Mouse (Mus musculus) megakaryocyte progenitor cell, adult 5-6 weeks (primary cell): Measurements from ENCODE around the gene Vwa8. TPM values are rescaled to one million over a fixed set of nuclear protein-coding genes. Genes with fewer than 3 reads are reported as not detected.
"Not testable (repeated sequence)": the region's sequence is repeated elsewhere in the genome, so short reads cannot be mapped to it uniquely, and the experiment has no call there.

Experiments
- ATAC-seq: replicated peaks from 2 replicates; pipeline ENCODE4 v1.8.0; 2016; ENCODE audit warnings: mild to moderate bottlenecking, moderate TSS enrichment, inconsistent platforms; ENCODE audit not compliant: poor library complexity
- total RNA-seq, 2 experiments: library from RNA; stranded (forward) in 1 of 2; stranded (reverse) in 1 of 2; fragments of 157-497, 149-512 nt in 1 of 2; fragments of 200-1000 nt in 1 of 2; gene quantifications; 2 replicates each; pipeline versions ENCODE4 v1.2.3 to v1.2.4; 2015 to 2017

Vwa8 gene
- total RNA-seq, 2 experiments from 2014 or later: 21.8 to 22.8 TPM

DNA sequence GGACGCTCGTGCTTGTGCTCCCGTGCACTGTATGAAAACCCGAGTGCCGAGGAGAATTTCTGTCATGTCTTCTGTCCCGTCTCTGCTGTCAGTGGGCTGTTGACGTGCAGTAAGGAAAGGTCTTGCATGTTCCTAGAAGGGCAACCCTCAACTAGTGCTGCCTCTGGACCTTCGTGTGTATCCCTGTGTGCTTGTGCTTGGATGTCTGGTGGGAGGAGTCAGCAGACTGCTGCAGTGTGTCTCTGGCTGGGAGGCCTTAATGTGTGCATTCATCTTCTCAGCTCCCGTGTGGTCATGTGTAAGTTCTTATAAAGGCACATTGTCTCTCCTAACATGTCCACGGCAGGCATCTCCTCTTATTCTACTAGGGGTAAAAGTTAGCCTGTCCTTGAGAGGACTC, 32.7 kb downstream of the Vwa8 start:
- ATAC-seq: no peak

- no peak for ATAC-seq
Measured at GRCm38 (mm10) chr14:78885915-78886534, 37.2 kb downstream of the Vwa8 start.

- no peak for ATAC-seq
Measured at GRCm38 (mm10) chr14:78886566-78887234, 37.8 kb downstream of the Vwa8 start.

DNA sequence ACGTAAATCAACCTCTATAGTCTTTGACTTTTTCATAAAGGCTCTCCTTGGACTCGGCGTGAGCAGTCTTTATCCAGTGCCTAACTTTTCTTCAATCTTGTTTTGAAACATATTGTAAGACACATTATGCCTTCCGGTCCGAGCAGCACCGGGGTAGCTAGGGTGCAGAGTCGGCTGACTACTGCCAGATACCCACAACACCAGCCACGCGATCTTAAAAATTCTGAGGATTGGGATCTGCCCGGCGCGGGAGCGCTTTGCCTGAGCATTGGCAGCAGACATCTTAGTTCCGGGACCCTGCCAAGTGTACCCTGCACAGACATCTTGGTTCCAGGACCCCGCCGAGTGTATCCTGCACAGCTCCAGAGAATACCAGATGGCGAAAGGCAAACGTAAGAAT, 38.6 kb downstream of the Vwa8 start:
- ATAC-seq: not testable (repeated sequence)

DNA sequence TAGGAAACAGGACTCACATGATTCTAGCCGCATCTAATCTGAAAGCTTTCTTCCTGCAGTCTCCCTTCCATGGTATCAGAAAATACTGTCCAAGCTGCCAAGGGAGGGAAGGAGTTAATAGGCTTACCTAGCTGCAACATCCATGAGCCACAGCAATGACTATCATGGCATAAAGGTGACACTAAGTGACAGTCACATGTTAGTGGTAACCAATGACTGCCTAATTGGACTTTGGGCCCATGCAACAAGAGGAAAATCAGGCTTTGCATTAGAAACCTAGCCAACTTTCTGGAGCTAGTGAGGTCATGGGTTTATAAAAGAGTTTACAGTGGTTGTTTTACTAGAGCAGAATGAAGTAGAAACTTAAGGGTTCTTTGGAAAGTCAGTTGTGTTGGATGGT, 46.6 kb downstream of the Vwa8 start:
- no peak for ATAC-seq

GRCm38 (mm10) chr14:78896252-78896651, 47.4 kb downstream of the Vwa8 start:
- no peak for ATAC-seq

- ATAC-seq: peak; percentile 75
Measured at GRCm38 (mm10) chr14:78900770-78901169, 51.9 kb downstream of the Vwa8 start.

DNA sequence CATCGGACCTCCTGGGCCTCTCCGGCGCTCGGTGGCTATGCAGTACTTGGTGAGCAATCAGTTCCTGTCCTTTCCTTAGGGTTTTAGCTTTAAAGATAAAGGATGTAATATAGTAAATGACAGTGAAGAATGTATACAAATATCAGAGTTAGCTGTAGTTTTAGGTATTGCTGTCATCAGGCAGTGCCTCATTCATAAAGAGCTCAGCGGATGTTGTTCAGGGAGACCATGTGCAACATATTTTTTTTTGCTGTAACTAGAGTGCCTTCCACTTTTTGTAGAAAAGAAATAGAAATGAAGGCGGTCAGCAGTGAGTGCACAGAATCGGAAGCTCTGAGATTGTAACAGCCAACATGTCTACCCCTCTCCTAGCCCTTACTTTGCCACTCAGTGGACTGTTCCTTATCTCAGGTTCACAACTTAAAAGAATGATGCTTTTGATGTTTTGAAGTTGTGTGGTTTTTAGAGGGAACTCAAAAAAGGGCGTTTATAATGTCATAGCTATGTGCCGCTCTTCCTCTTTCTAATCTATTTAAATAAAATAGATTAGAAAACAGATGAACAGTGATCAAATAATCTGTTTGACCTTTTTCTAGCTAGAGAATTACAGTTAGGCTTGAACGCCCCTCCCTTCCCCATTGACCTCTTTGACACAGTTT, 59.5 kb downstream of the Vwa8 start:
- ATAC-seq: no peak

- no peak for ATAC-seq
Measured at GRCm38 (mm10) chr14:78912076-78912475, 63.2 kb downstream of the Vwa8 start.

GRCm38 (mm10) chr14:78914180-78914579, 65.3 kb downstream of the Vwa8 start:
- ATAC-seq: peak; percentile 57; the same call in 1 of the 2 replicates

- no peak for ATAC-seq
Measured at GRCm38 (mm10) chr14:78916691-78917090, 67.8 kb downstream of the Vwa8 start.

GRCm38 (mm10) chr14:78921219-78921618, 72.4 kb downstream of the Vwa8 start:
- no peak for ATAC-seq

- ATAC-seq: no peak
Measured at GRCm38 (mm10) chr14:78923631-78924030, 74.8 kb downstream of the Vwa8 start.

DNA sequence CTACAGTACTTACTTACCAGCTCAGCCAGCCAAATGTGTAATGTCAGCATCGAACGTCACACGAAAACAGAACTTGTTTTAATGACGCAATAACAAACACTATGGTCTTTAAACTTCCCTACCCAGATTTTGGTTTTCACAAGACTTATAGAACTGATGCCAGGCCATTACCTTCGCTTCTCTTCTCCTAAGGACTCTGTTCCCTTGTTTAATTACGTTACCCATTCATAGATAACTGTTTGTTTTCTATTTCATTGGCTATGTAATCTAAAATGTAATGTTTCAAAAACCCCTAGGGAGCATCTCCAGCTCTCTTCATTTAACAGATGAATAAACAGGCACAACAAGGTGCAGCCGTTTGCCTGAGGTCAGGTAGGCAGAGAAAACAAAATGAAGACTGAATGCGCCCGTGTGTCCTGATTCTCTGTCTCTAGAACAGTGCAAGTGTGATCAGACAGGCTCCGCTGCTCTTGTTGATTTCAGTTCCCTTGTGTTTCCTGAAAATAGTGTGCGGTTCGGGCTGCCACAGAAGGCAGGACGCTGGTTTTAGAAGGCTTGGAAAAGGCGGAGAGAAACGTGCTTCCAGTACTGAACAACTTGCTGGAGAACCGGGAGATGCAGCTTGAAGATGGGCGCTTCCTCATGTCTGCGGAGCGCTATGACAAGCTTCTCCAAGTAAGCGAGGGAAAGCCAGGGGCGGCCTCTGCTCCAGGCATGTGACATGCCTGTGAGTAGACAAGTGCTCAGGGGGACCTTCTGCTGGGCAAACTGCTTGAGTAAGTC, 76.1 kb downstream of the Vwa8 start:
- ATAC-seq: 0 out of 2 replicates have a peak, but pooled peaks have one; percentile 20

- ATAC-seq: no peak
Measured at GRCm38 (mm10) chr14:78932094-78932493, 83.2 kb downstream of the Vwa8 start.

DNA sequence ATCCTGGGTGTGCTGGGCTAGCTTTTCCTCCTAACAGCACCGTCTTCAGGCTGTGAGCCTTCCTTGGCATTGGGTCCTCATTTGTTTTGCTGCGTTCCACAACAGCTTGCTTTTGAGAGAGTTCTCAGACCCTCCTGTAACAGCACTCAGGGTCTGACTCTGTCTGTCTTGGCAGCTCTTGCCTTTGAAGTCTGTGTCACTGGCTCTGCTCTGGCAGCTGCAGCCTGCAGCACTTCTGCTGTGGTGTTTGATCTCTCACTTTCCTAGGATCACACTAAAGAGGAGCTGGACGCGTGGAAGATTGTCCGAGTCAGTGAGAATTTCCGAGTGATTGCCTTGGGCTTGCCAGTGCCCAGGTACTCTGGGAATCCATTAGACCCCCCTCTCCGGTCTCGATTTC, 84.5 kb downstream of the Vwa8 start:
- no peak for ATAC-seq

DNA sequence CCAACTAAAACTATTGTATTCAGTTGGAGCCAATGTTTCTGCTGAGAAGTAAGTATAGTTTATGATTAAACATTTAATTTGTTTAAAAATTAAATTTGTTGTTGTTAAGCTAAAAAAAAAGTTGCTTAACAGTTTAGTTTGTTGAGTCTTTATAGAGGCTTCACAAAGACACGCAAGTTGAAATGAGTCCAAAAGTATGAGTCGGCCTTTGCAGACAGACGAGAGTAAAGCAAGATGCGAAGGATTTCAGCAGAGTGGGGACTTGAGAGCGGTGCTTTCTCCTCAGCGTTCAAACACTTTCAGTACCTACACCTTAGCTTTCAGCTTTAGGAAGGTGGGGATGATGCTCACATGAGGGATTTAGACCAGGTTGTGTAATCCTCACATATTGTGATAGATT, 85.7 kb downstream of the Vwa8 start:
- ATAC-seq: no peak

DNA sequence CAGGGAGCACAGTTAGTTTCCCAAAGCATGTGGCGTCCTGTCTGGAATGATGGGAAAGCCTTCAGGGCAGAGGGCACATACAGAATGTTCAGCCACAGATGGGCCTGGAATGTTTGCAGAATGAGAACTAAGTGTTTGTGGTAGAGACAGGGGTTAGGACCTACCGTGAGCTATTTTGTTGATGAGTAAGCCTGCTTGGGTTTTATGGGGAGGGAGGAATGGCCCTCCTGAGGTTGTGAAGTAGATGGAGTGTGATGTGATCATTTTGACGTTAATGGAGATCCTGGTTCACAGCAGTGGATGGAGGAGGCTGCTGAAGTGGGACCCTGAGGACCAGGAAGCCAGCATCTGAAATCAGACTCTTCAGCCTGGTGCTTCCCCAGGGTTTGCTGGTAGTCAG, 86.9 kb downstream of the Vwa8 start:
- ATAC-seq: no peak

DNA sequence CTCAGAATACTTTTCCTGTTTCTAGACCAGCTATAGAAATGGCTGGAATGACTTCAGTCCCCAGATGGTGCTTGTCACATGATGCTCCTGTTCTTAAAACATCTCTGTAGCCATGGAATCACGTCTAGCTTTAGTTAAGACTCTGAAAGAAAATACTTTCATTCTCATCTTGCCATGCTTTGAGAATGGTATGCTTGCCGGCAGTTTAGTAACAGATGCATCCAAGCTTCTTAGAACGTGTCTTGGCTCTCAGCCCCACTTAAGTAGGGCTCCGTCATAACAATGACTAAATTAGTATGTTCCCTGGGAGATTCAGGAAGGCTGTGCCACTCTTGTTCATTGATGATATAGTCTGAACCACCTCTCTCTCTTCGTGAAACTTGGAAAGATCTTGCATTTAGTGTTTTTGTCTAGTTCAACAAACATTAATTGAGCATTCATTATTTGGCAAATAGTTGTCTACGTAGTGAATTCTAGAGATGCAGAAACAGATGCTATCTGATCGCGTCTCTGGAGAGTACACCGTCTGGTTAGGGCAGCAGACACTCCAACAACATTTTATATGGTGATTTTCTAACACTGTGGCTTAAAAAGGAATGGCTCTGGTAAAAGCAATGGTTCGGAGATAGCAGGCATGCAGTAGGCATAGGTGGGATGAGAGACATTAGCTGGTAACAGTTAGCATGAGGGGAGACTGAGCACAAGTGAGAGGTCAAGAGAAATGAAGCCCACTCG, 93.1 kb downstream of the Vwa8 start:
- ATAC-seq: no peak

GRCm38 (mm10) chr14:78955745-78956144, 106.9 kb downstream of the Vwa8 start:
- no peak for ATAC-seq

GRCm38 (mm10) chr14:78970621-78971020, 121.8 kb downstream of the Vwa8 start:
- no peak for ATAC-seq
